Mouse (Mus musculus) CH12.LX (cell line): ENCODE data around the gene Lce1a2. TPM values are rescaled to one million over a fixed set of nuclear protein-coding genes. Genes with fewer than 3 reads are reported as not detected.

ENCODE experiments used
- DNase-seq: peaks from one replicate; pipeline ENCODE4 v3.0.0-alpha.2; 2013; ENCODE audit errors: extremely low read depth
- H3K27ac ChIP-seq: 2 replicates; pipeline ENCODE4 v1.5.1; 2012; ENCODE audit warnings: low read depth, mild to moderate bottlenecking, control low read depth, moderate library complexity; ENCODE audit not compliant: insufficient read depth
- H3K27me3 ChIP-seq: replicated peaks from 2 replicates; pipeline ENCODE3; 2012; ENCODE audit warnings: inconsistent platforms
- H3K36me3 ChIP-seq, 2 experiments: replicated peaks in 1 of 2; 2 replicates each; pipeline versions ENCODE3 to v1.6.1; 2012; ENCODE audit warnings: inconsistent platforms in 1 of 2, low read length in 1 of 2, mild to moderate bottlenecking in 1 of 2, mixed read lengths in 1 of 2, moderate library complexity in 1 of 2; ENCODE audit not compliant: control insufficient read depth in 1 of 2, insufficient read depth in 1 of 2
- H3K4me1 ChIP-seq, 2 experiments: 2 replicates each; pipeline ENCODE4 v1.6.1; 2012; ENCODE audit warnings: inconsistent platforms in 1 of 2, moderate library complexity in 1 of 2; ENCODE audit not compliant: insufficient read depth in 2 of 2, control insufficient read depth in 1 of 2
- H3K4me2 ChIP-seq: 2 replicates; pipeline ENCODE4 v1.6.1; 2012; ENCODE audit warnings: low read depth, mild to moderate bottlenecking, control low read depth; ENCODE audit not compliant: poor library complexity, insufficient read depth, severe bottlenecking
- H3K4me3 ChIP-seq, 3 experiments: fragments of 150-350 bp in 1 of 3; sonication (generic) in 1 of 3; replicated peaks in 1 of 3; 2 replicates each; pipeline versions ENCODE3 to v1.5.1; 2011 to 2012; ENCODE audit warnings: low read depth in 2 of 3, low read length in 2 of 3, mild to moderate bottlenecking in 2 of 3, moderate library complexity in 2 of 3, control low read depth in 1 of 3, improper control_type of control experiment in 1 of 3, inconsistent platforms in 1 of 3, mixed read lengths in 1 of 3; ENCODE audit not compliant: poor library complexity in 1 of 3
- H3K79me2 ChIP-seq: replicated peaks from 2 replicates; pipeline ENCODE4 v1.6.1; 2012; ENCODE audit warnings: mild to moderate bottlenecking, moderate library complexity; ENCODE audit not compliant: control insufficient read depth, poor library complexity, insufficient read depth, severe bottlenecking; ENCODE audit errors: extremely low read depth
- H3K9ac ChIP-seq: 2 replicates; pipeline ENCODE4 v1.6.1; 2012; ENCODE audit warnings: low read depth, mild to moderate bottlenecking, control low read depth, moderate library complexity; ENCODE audit not compliant: insufficient read depth
- H3K9me3 ChIP-seq: replicated peaks from 2 replicates; pipeline ENCODE3; 2012; ENCODE audit warnings: low read length, inconsistent platforms, mixed read lengths
- BHLHE40 ChIP-seq: IDR thresholded peaks from 2 replicates; pipeline ENCODE4 v1.6.1; 2011; ENCODE audit warnings: mild to moderate bottlenecking, low read depth, low read length, improper control_type of control experiment
- CHD2 ChIP-seq: IDR thresholded peaks from 2 replicates; pipeline ENCODE4 v1.6.1; 2011; ENCODE audit warnings: low read length, improper control_type of control experiment
- CTCF ChIP-seq, 2 experiments: IDR thresholded peaks in 1 of 2; conservative IDR thresholded peaks in 1 of 2; 2 replicates each; pipeline ENCODE4 v1.5.1; 2011 to 2012; ENCODE audit warnings: low read depth in 2 of 2, low read length in 2 of 2, improper control_type of control experiment in 1 of 2, inconsistent platforms in 1 of 2, mild to moderate bottlenecking in 1 of 2, moderate library complexity in 1 of 2
- ETS1 ChIP-seq: conservative IDR thresholded peaks from 2 replicates; pipeline ENCODE4 v1.6.1; 2012; ENCODE audit warnings: low read depth, mild to moderate bottlenecking, inconsistent platforms, low read length, improper control_type of control experiment, moderate library complexity
- GABPA ChIP-seq: IDR thresholded peaks from 2 replicates; pipeline ENCODE4 v1.6.1; 2012; ENCODE audit warnings: low read depth, low read length, improper control_type of control experiment, inconsistent platforms; ENCODE audit not compliant: insufficient replicate concordance
- HCFC1 ChIP-seq: IDR thresholded peaks from 2 replicates; pipeline ENCODE4 v1.6.1; 2012; ENCODE audit warnings: low read depth, mild to moderate bottlenecking, inconsistent platforms, low read length, improper control_type of control experiment
- IRF4 ChIP-seq: IDR thresholded peaks from 2 replicates; pipeline ENCODE4 v1.6.1; 2014; ENCODE audit warnings: low read depth, mild to moderate bottlenecking, inconsistent platforms, low read length, improper control_type of control experiment
- KAT2A ChIP-seq: IDR thresholded peaks from 2 replicates; pipeline ENCODE4 v1.6.1; 2012; ENCODE audit warnings: low read length, improper control_type of control experiment, inconsistent platforms; ENCODE audit not compliant: insufficient replicate concordance
- MAX ChIP-seq: IDR thresholded peaks from 2 replicates; pipeline ENCODE4 v1.6.1; 2011; ENCODE audit warnings: low read length, improper control_type of control experiment
- MAZ ChIP-seq: IDR thresholded peaks from 2 replicates; pipeline ENCODE4 v1.6.1; 2012; ENCODE audit warnings: low read depth, mild to moderate bottlenecking, inconsistent platforms, low read length, improper control_type of control experiment, moderate library complexity
- MEF2A ChIP-seq: IDR thresholded peaks from 2 replicates; pipeline ENCODE4 v1.6.1; 2014; ENCODE audit warnings: low read depth, mild to moderate bottlenecking, inconsistent platforms, low read length, improper control_type of control experiment, borderline replicate concordance
- POLR2A ChIP-seq: IDR thresholded peaks from 2 replicates; pipeline ENCODE4 v1.6.1; 2011; ENCODE audit warnings: low read depth, mild to moderate bottlenecking, improper control_type of control experiment, low read length
- RAD21 ChIP-seq: IDR thresholded peaks from 2 replicates; pipeline ENCODE4 v1.6.1; 2011; ENCODE audit warnings: low read depth, mild to moderate bottlenecking, low read length, improper control_type of control experiment, moderate library complexity
- SIN3A ChIP-seq: IDR thresholded peaks from 2 replicates; pipeline ENCODE4 v1.6.1; 2012; ENCODE audit warnings: low read length, improper control_type of control experiment, inconsistent platforms
- SMC3 ChIP-seq: IDR thresholded peaks from 2 replicates; pipeline ENCODE4 v1.6.1; 2011; ENCODE audit warnings: low read depth, low read length, improper control_type of control experiment
- TCF12 ChIP-seq: IDR thresholded peaks from 2 replicates; pipeline ENCODE4 v1.6.1; 2014; ENCODE audit warnings: low read depth, mild to moderate bottlenecking, inconsistent platforms, low read length, improper control_type of control experiment
- USF1 ChIP-seq: IDR thresholded peaks from 2 replicates; pipeline ENCODE4 v1.6.1; 2014; ENCODE audit warnings: low read depth, mild to moderate bottlenecking, inconsistent platforms, low read length, improper control_type of control experiment
- ZC3H11A ChIP-seq: IDR thresholded peaks from 2 replicates; pipeline ENCODE4 v1.6.1; 2012; ENCODE audit warnings: low read depth, mild to moderate bottlenecking, inconsistent platforms, low read length, improper control_type of control experiment
- ZMIZ1 ChIP-seq: IDR thresholded peaks from 2 replicates; pipeline ENCODE4 v1.6.1; 2012; ENCODE audit warnings: low read depth, mild to moderate bottlenecking, inconsistent platforms, low read length, improper control_type of control experiment
- ZNF384 ChIP-seq: IDR thresholded peaks from 2 replicates; pipeline ENCODE4 v1.6.1; 2012; ENCODE audit warnings: low read depth, low read length, improper control_type of control experiment, inconsistent platforms
- dilution Hi-C: fragments of 300-500 bp; cut with MboI; formaldehyde crosslinking; loops from 2 replicates; pipeline ENCODE4 v1.14.3; 2020; ENCODE audit warnings: low sequenced_read_pairs; ENCODE audit not compliant: extremely low pct_unique_long_range_greater_than_20kb, extremely low pct_ligation_motif_present
- in situ Hi-C: fragments of 300-500 bp; cut with MboI; formaldehyde crosslinking; loops from 3 replicates; pipeline ENCODE4 v1.14.3; 2019; ENCODE audit warnings: low sequenced_read_pairs, low pct_ligation_motif_present, low pct_unique_long_range_greater_than_20kb, mixed read lengths
- polyA plus RNA-seq: library from polyadenylated mRNA; unstranded; fragments of >175 nt; gene quantifications from 2 replicates; pipeline ENCODE4 v1.2.1, GENCODE M21; 2012; ENCODE audit warnings: low read depth; ENCODE audit not compliant: insufficient read length
- total RNA-seq, 2 experiments: library from RNA; depleted of rRNA; stranded (reverse); fragments of 300-350 nt in 1 of 2; fragments of >200 nt in 1 of 2; gene quantifications; 2 replicates each; pipeline ENCODE4 v1.2.3; 2012 to 2014

Lce1a2 gene
- total and polyA plus RNA-seq, 3 experiments: not detected

DNA sequence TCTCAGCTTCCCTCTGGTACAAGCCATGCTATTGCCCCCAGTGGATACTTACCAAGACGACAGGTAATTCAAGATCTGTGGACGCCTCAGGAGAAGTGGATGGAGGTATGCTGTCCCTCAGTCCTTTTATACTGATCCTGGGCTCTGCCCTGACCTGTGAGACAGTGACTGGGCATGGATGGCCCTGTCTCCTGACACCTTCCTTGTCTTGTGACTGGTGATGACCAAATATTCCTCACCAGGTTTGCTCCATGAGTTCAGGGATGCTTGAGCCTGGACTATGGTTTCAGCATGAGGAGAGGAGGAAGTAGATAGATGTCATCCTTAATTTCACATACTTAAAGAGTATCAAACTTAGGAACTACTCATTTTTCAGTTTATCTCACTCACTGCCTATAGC is 17.0 kb upstream of the Lce1a2 start, which contains the start of gene Lce1d:
Lce1d (minus strand) TSS at position 101 of the 400 bp plus-strand sequence.
- Histone ChIP-seq H3K4me2 (no peak within 1 kb of the TSS), H3K36me3 (no peaks in the 10 kb centered on the region), H3K27ac (no peak within 1 kb of the TSS), H3K4me3 (no peak within 1 kb of the TSS)
- in situ Hi-C loops: no loop called here
- no peak for TF ChIP-seq ZNF384
- TF ChIP-seq HCFC1: no peak
- no peak for TF ChIP-seq POLR2A
- no peak for TF ChIP-seq CTCF (conservative IDR thresholded peaks at IDR 0.05 in 1 of 2, IDR thresholded peaks at IDR 0.05 in 1 of 2; ENCODE audit: low read depth in 2 of 2, low read length in 2 of 2)
- no peak for TF ChIP-seq USF1
- TF ChIP-seq SMC3: no peak
- TF ChIP-seq ETS1: no peak
- no peak for TF ChIP-seq SIN3A
- TF ChIP-seq RAD21: no peak
- TF ChIP-seq, all 38 proteins: peak for 0
- Histone ChIP-seq H3K9ac (no peak within 1 kb of the TSS), H3K27me3 (no peaks in the 10 kb centered on the region), H3K4me1 (no peaks in the 10 kb centered on the region), H3K9me3 (no peaks in the 10 kb centered on the region), H3K79me2 (no peaks in the 10 kb centered on the region)
- no peak for DNase-seq
- dilution Hi-C loops: no loop called here

GRCm38 (mm10) chr3:92678947-92679346 is 8.8 kb upstream of the Lce1a2 start, which contains the start of gene Lce1c:
Gene Lce1c (plus strand): TSS chr3:92679247.
- Histone ChIP-seq H3K36me3 (no peaks in the 10 kb centered on the region), H3K9me3 (no peaks in the 10 kb centered on the region), H3K4me2 (no peak within 1 kb of the TSS), H3K79me2 (no peaks in the 10 kb centered on the region), H3K4me1 (no peaks in the 10 kb centered on the region)
- dilution Hi-C loops (no loop called here), in situ Hi-C loops (no loop called here)
- no peak for TF ChIP-seq CHD2
- TF ChIP-seq MAX: no peak
- no peak for TF ChIP-seq TCF12
- no peak for TF ChIP-seq MAZ
- no peak for TF ChIP-seq BHLHE40
- TF ChIP-seq, all 38 proteins: peak for 0
- Histone ChIP-seq H3K27me3 (no peaks in the 10 kb centered on the region), H3K27ac (no peak within 1 kb of the TSS), H3K4me3 (no peak within 1 kb of the TSS), H3K9ac (no peak within 1 kb of the TSS)
- no peak for DNase-seq

DNA sequence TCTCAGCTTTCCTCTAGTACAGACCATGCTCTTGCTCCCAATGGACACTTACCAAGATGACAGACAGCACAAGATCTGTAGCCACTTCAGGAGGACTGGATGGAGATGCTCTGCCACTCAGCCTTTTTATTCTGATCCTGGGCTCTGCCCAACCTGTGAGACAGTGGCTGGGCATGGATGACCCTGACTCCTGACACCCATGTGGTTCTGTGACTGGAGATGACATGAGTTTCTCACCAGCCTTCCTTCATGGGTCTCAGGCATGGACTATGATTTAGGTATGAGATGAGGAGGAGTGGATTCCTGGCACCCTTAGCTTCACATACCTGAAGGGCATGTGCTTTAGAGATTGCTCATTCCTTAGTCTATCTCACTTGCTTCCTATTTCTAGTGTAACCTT is 13.3 kb downstream of the Lce1a2 start, which contains the start of gene Lce1b:
Lce1b (minus strand) TSS at position 101 of the 400 bp plus-strand sequence.
- dilution Hi-C loops: no loop called here
- Histone ChIP-seq H3K9me3 (no peaks in the 10 kb centered on the region), H3K27ac (no peak within 1 kb of the TSS), H3K9ac (no peak within 1 kb of the TSS), H3K36me3 (no peaks in the 10 kb centered on the region), H3K4me2 (no peak within 1 kb of the TSS), H3K4me1 (no peaks in the 10 kb centered on the region), H3K4me3 (no peak within 1 kb of the TSS), H3K27me3 (no peaks in the 10 kb centered on the region), H3K79me2 (no peaks in the 10 kb centered on the region)
- in situ Hi-C loops: no loop called here
- DNase-seq: no peak
- TF ChIP-seq ZNF384 (no peak), GABPA (no peak), KAT2A (no peak), MEF2A (no peak), IRF4 (no peak), ZMIZ1 (no peak), MAX (no peak), ZC3H11A (no peak)
